Mouse (Mus musculus) small intestine, adult 2 months (tissue): ENCODE measurements around the gene S100z.

Experiments
- CTCF ChIP-seq: fragments of 200-500 bp; IDR thresholded peaks from 2 replicates; pipeline ENCODE4 v1.5.1; 2012; ENCODE audit warnings: low read depth, mild to moderate bottlenecking, control low read depth, inconsistent platforms, low read length, moderate library complexity, mixed read lengths; ENCODE audit not compliant: insufficient replicate concordance, insufficient read length; ENCODE audit errors: extremely low read depth
- POLR2A ChIP-seq: fragments of 200-500 bp; IDR thresholded peaks from 2 replicates; pipeline ENCODE4 v1.6.1; 2012; ENCODE audit warnings: low read depth, mild to moderate bottlenecking, control low read depth, inconsistent platforms, low read length, moderate library complexity

DNA sequence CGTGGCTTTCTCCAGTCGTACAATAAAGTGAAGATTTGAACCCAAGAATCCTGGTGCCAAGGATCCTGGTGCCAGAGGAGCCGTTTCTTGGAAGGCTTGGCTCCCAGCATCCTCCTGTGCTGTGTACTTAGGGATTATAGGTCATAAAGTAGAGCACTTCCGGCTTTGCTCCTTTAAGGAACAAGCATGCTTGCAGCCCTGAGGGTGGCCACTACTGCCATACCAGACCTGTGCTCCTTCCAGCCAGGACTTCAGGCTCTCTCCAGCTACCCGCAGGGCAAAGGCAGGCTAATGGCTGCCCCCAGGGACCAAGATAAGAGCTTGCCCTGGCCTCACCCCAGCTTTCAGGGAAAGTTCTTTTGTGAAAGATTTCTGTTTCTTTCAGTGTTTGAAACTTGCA is 14.8 kb upstream of the S100z start:
- TF ChIP-seq CTCF (no peak), POLR2A (no peak)
